Mouse (Mus musculus): Measurements from ENCODE around the gene March6. TPM values are rescaled to one million over a fixed set of nuclear protein-coding genes. Genes with fewer than 3 reads are reported as not detected.

March6 gene
- total RNA-seq, 2 experiments from 2014 or later: 183 to 187 TPM

- DNase-seq: no peak
These were observed 116.5 kb downstream of the March6 start for GRCm38 (mm10) chr15:31414179-31414898.

GRCm38 (mm10) chr15:31413662-31414061 lies 117.2 kb downstream of the March6 start:
- DNase-seq: no peak

GRCm38 (mm10) chr15:31412933-31413332 lies 117.9 kb downstream of the March6 start:
- DNase-seq: no peak

GRCm38 (mm10) chr15:31412436-31412835 lies 118.4 kb downstream of the March6 start:
- DNase-seq: no peak

GRCm38 (mm10) chr15:31407490-31407889 lies 123.4 kb downstream of the March6 start:
- DNase-seq: no peak

GRCm38 (mm10) chr15:31406881-31407280 lies 124.0 kb downstream of the March6 start:
- no peak for DNase-seq

Other genes starting within 250 kb of the March6 start
- 10 to 100 TPM; 53.2 to 54.2 TPM for gene Ankrd33b, start 163.3 kb downstream of the March6 start, total RNA-seq (2021)
- gene Ropn1l, start 77.3 kb downstream of the March6 start, total RNA-seq (2021): 1 to 10 TPM in 1 of 2 experiments, under 1 TPM in 1; 0.50 to 1.1 TPM
- 10 to 100 TPM; 10.6 to 11.8 TPM for gene Cmbl, start 34.3 kb upstream of the March6 start, total RNA-seq (2021)
- gene Cct5, start 70.8 kb upstream of the March6 start, total RNA-seq (2021): 100 to 1,000 TPM; 246 to 254 TPM
- gene Fam173b, start 70.8 kb upstream of the March6 start, total RNA-seq (2021): 10 to 100 TPM; 12.3 to 13.2 TPM